In the genomic region with DNA sequence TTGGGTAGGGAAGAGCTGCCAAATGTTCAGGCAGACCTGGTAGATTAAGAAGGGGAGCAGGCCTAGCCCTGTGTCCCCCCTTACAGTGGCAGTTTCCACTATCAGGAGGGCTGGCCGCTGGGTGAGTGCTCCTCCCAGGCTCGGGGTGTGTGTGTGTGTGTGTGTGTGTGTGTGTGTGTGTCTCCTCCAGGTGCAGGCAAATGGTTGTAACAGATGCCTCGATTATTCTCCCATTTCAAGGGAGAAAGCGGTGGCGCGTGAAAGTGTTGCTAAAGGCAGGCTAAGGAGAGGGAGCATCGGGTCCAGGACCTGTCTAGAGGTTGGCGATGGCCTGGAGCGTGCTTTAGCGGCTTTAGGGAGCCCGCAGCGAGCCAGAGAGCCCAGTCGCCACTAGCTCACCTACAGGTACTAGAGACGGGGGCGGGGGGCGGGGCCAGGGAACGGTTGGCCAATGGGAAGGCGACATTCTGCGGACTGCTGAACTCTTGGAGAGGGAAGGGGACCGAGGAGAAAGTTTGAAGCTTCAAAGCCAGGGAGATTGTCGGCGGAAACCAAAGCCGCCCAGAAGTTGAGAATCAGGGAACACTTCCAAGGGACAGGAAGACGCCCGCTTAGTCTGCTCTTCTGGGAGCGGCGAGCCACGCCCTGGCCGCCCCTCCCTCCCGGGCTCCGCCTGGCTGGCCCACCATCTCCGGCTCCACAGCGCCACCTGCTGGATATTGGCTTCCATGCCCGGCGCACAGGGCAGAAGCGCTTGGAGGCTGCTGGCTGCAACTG, we compare ENCODE assay signal across 8 mouse cellular contexts. TPM values are rescaled to one million over a fixed set of nuclear protein-coding genes. Genes with fewer than 3 reads are reported as not detected.
DNase-seq lines count a peak whose midpoint lies in the region; ATAC-seq lines count a peak whose summit lies in the region.

No protein-coding gene starts in this region.

- peak; percentile 93 for DNase-seq in adrenal gland, postnatal 14 days
- DNase-seq in embryonic facial prominence, embryonic 10.5 days (ENCODE audit: low spot score): peak; percentile 87
- peak; percentile 98 for DNase-seq in heart, adult 11 months
- DNase-seq in kidney, adult 11 months: peak; percentile 78
- DNase-seq in left cerebral cortex, postnatal 4 days: peak; percentile 87
- peak; percentile 98 for DNase-seq in midbrain, embryonic 11.5 days (ENCODE audit: low spot score, missing footprints)
- peak; percentile 88 for DNase-seq in right cerebral cortex, postnatal 4 days
- peak; percentile 82 for DNase-seq in yolk sac, embryonic 10.5 days (ENCODE audit: low spot score)

- peaks cover 8% of the 10 kb centered on the region for H3K4me1 ChIP-seq in embryonic facial prominence, embryonic 10.5 days
- H3K4me1 ChIP-seq in midbrain, embryonic 11.5 days (ENCODE audit: control insufficient read depth, insufficient read depth, low read length): no peaks in the 10 kb centered on the region

- H3K4me2 ChIP-seq in midbrain, embryonic 11.5 days: peak overlapping the region; percentile 48

- H3K27ac ChIP-seq in embryonic facial prominence, embryonic 10.5 days (replicated peaks): no peak overlapping the region
- H3K27ac ChIP-seq in midbrain, embryonic 11.5 days (ENCODE audit: low read depth, low read length): no peak overlapping the region

- ATAC-seq in midbrain, embryonic 11.5 days (ENCODE audit: low FRiP score): peak; percentile 90

- intact Hi-C loops in left cerebral cortex, postnatal 4 days (cut with DNase I): no loop called here

- H3K9me3 ChIP-seq in embryonic facial prominence, embryonic 10.5 days: no peaks in the 10 kb centered on the region
- no peaks in the 10 kb centered on the region for H3K9me3 ChIP-seq in midbrain, embryonic 11.5 days (ENCODE audit: control insufficient read depth, low read length)

- H3K4me3 ChIP-seq in embryonic facial prominence, embryonic 10.5 days: peak overlapping the region; percentile 56
- peak overlapping the region; percentile 36 for H3K4me3 ChIP-seq in midbrain, embryonic 11.5 days (ENCODE audit: low read depth, low read length)

- H3K9ac ChIP-seq in midbrain, embryonic 11.5 days (ENCODE audit: low read length): no peak overlapping the region

- WGBS in embryonic facial prominence, embryonic 10.5 days: 14% methylated on average over 36 of the region's 36 CpGs
- WGBS in midbrain, embryonic 11.5 days: 13% methylated on average over 35 of the region's 36 CpGs

- H3K36me3 ChIP-seq in embryonic facial prominence, embryonic 10.5 days (replicated peaks): peaks cover 15% of the 10 kb centered on the region
- no peaks in the 10 kb centered on the region for H3K36me3 ChIP-seq in midbrain, embryonic 11.5 days (ENCODE audit: control insufficient read depth, insufficient read depth, low read length)

- H3K27me3 ChIP-seq in embryonic facial prominence, embryonic 10.5 days (replicated peaks; ENCODE audit: low read depth, poor library complexity, severe bottlenecking): no peaks in the 10 kb centered on the region
- no peaks in the 10 kb centered on the region for H3K27me3 ChIP-seq in midbrain, embryonic 11.5 days (ENCODE audit: control insufficient read depth, insufficient read depth, low read length)

RNA-seq across cellular contexts. Expression of gene Elf4, which starts 53.1 kb away (rescaled TPM):
- total RNA-seq in adrenal gland, postnatal 14 days (2021): 13.9 and 18.0 TPM in 2 replicates
- polyA plus RNA-seq in embryonic facial prominence, embryonic 10.5 days (2016; fragmentation: Nextera tagmentation; extraction: Ambion mirVana): 2.4 TPM in 2 replicates
- total RNA-seq in left cerebral cortex, postnatal 4 days (2021): 1 to 10 TPM; 1.1 to 1.5 TPM
- 2.0 and 2.2 TPM in 2 replicates for polyA plus RNA-seq in midbrain, embryonic 11.5 days (2014; fragmentation: Nextera tagmentation; extraction: Ambion mirVana)
